Mouse (Mus musculus) embryonic stem cell, embryonic (primary cell): Measurements from ENCODE around the gene Sgo2b.
"Not testable (repeated sequence)": the region's sequence is repeated elsewhere in the genome, so short reads cannot be mapped to it uniquely, and the experiment has no call there.

Experiments
- CTCF ChIA-PET, 4 experiments: fragments of 300-600 bp in 2 of 4; fragments of 350-600 bp in 2 of 4; sonication (Branson Sonifier 250); formaldehyde crosslinking; loops; one replicate each; lab custom pipeline; 2022; ENCODE audit warnings: inconsistent platforms in 2 of 4; lab: Charles Lee
- POLR2A ChIA-PET, 4 experiments: fragments of 300-600 bp in 2 of 4; fragments of 350-600 bp in 2 of 4; sonication (Branson Sonifier 250); formaldehyde crosslinking; loops; one replicate each; lab custom pipeline; 2022; ENCODE audit warnings: antibody characterized with exemption in 4 of 4, inconsistent platforms in 1 of 4; lab: Charles Lee

Sgo2b gene

GRCm38 (mm10) chr8:63951626-63952377 is at the start of gene Sgo2b:
Gene Sgo2b (minus strand): TSS chr8:63952248.
- CTCF ChIA-PET: interaction anchor here in 3 of 4 experiments (0.6 to 1.0 kb wide), 3 partner anchors 72 to 75 kb away, joined by 3 read pairs; no protein-coding TSS in a partner anchor
- POLR2A ChIA-PET: interaction anchor here in 3 of 4 experiments (0.5 to 1.3 kb wide), 4 partner anchors 22 to 33 kb away, joined by 3 to 8 read pairs (median 4); no protein-coding TSS in a partner anchor

GRCm38 (mm10) chr8:63970612-63971391 is 18.8 kb upstream of the Sgo2b start:
- POLR2A ChIA-PET: interaction anchor here in 2 of 4 experiments (0.6 to 0.8 kb wide), 4 partner anchors 9 to 831 kb away, joined by 3 to 5 read pairs (median 3); no protein-coding TSS in a partner anchor
- CTCF ChIA-PET: not testable (repeated sequence)

- ChIA-PET POLR2A (interaction anchor here in 2 of 4 experiments (0.6 to 1.1 kb wide), 2 partner anchors 10 to 57 kb away, joined by 3 to 4 read pairs; no protein-coding TSS in a partner anchor), CTCF (no interaction called here)
Observed at GRCm38 (mm10) chr8:63961032-63961785, 9.2 kb upstream of the Sgo2b start.

GRCm38 (mm10) chr8:63953802-63954201 is 1.8 kb upstream of the Sgo2b start:
- POLR2A ChIA-PET, CTCF ChIA-PET: not testable (repeated sequence)

GRCm38 (mm10) chr8:63933171-63933570 is 18.9 kb downstream of the Sgo2b start:
- POLR2A ChIA-PET: interaction anchor here in 1 of 4 experiments (0.6 kb wide), 1 partner anchor 22 kb away, joined by 3 read pairs; no protein-coding TSS in a partner anchor

GRCm38 (mm10) chr8:63929301-63930097 is 22.5 kb downstream of the Sgo2b start:
- CTCF ChIA-PET: interaction anchor here in 1 of 4 experiments (1.0 kb wide), 1 partner anchor 52 kb away, joined by 3 read pairs; no protein-coding TSS in a partner anchor
- POLR2A ChIA-PET: interaction anchor here in 3 of 4 experiments (0.5 to 1.2 kb wide), 6 partner anchors 22 to 920 kb away, joined by 3 to 8 read pairs (median 4); partner anchors contain the start of gene Sgo2b (in 1 of the 3)

More at GRCm38 (mm10) chr8:63933171-63933570, 18.9 kb downstream of the Sgo2b start:
- CTCF ChIA-PET: no interaction called here

- POLR2A ChIA-PET: no interaction called here
- CTCF ChIA-PET: no interaction called here
Observed at GRCm38 (mm10) chr8:63921257-63921960, 30.6 kb downstream of the Sgo2b start.

- ChIA-PET POLR2A (no interaction called here), CTCF (no interaction called here)
Observed at GRCm38 (mm10) chr8:63895096-63895495, 57.0 kb downstream of the Sgo2b start.

GRCm38 (mm10) chr8:63878353-63878752 is 73.7 kb downstream of the Sgo2b start:
- ChIA-PET CTCF (interaction anchor here in 2 of 4 experiments (0.7 to 1.2 kb wide), 2 partner anchors 9 to 671 kb away, joined by 3 to 4 read pairs; no protein-coding TSS in a partner anchor), POLR2A (interaction anchor here in 1 of 4 experiments (0.7 kb wide), 1 partner anchor 9 kb away, joined by 4 read pairs; no protein-coding TSS in a partner anchor)

GRCm38 (mm10) chr8:63877393-63877792 is 74.7 kb downstream of the Sgo2b start:
- POLR2A ChIA-PET: no interaction called here
- CTCF ChIA-PET: interaction anchor here (0.5 to 1.2 kb wide), 10 partner anchors 8 to 1142 kb away, joined by 3 to 5 read pairs (median 3); partner anchors contain the start of gene Sgo2b (in 1 of the 4)

- CTCF ChIA-PET: interaction anchor here (0.5 to 1.0 kb wide), 8 partner anchors 11 to 1142 kb away, joined by 3 to 5 read pairs (median 3); partner anchors contain the start of gene Sgo2b (in 1 of the 4)
Observed at GRCm38 (mm10) chr8:63876949-63877348, 75.1 kb downstream of the Sgo2b start.

More at GRCm38 (mm10) chr8:63876949-63877348, 75.1 kb downstream of the Sgo2b start:
- POLR2A ChIA-PET: interaction anchor here in 1 of 4 experiments (0.5 kb wide), 1 partner anchor 490 kb away, joined by 5 read pairs; no protein-coding TSS in a partner anchor
